Mouse (Mus musculus) lung, postnatal 0 days (tissue): Measurements from ENCODE around the gene Dpy30. TPM values are rescaled to one million over a fixed set of nuclear protein-coding genes. Genes with fewer than 3 reads are reported as not detected.

Experiments used
- ATAC-seq: fragments of 200-750 bp; cut with Nextera tagmentation; 2 replicates; pipeline ENCODE4 v1.8.0; 2017; ENCODE audit warnings: moderate library complexity
- DNase-seq: peaks from one replicate; pipeline ENCODE4 v3.0.0-alpha.2; 2016; ENCODE audit warnings: low spot score
- H3K27ac ChIP-seq: fragments of 300-500 bp; sonication (generic); 2 replicates; pipeline ENCODE4 v1.5.1; 2014; ENCODE audit warnings: antibody characterized with exemption, mild to moderate bottlenecking, low read length, mixed read lengths
- H3K27me3 ChIP-seq: fragments of 300-500 bp; sonication (generic); replicated peaks from 2 replicates; pipeline ENCODE4 v1.6.1; 2014; ENCODE audit warnings: low read length, mixed read lengths; ENCODE audit not compliant: insufficient read depth
- H3K36me3 ChIP-seq: fragments of 300-500 bp; sonication (generic); 2 replicates; pipeline ENCODE4 v1.6.1; 2014; ENCODE audit warnings: low read length, mixed read lengths; ENCODE audit not compliant: insufficient read depth
- H3K4me1 ChIP-seq: fragments of 300-500 bp; sonication (generic); 2 replicates; pipeline ENCODE4 v1.6.1; 2014; ENCODE audit warnings: antibody characterized with exemption, low read depth, low read length, mixed read lengths; ENCODE audit not compliant: insufficient read depth
- H3K4me2 ChIP-seq: fragments of 300-500 bp; sonication (generic); replicated peaks from 2 replicates; pipeline ENCODE4 v1.6.1; 2014; ENCODE audit warnings: low read depth, mild to moderate bottlenecking, low read length, moderate library complexity, mixed read lengths
- H3K4me3 ChIP-seq: fragments of 300-500 bp; sonication (generic); 2 replicates; pipeline ENCODE4 v1.5.1; 2014; ENCODE audit warnings: low read depth, low read length
- H3K9ac ChIP-seq: fragments of 300-500 bp; sonication (generic); replicated peaks from 2 replicates; pipeline ENCODE4 v1.6.1; 2014; ENCODE audit warnings: low read depth, mild to moderate bottlenecking
- H3K9me3 ChIP-seq: fragments of 300-500 bp; sonication (generic); 2 replicates; pipeline ENCODE4 v1.6.1; 2016; ENCODE audit warnings: low read length, mixed read lengths
- CTCF ChIP-seq: IDR thresholded peaks from 2 replicates; pipeline ENCODE4 v1.5.1; 2016; ENCODE audit warnings: antibody characterized with exemption, mild to moderate bottlenecking
- EP300 ChIP-seq: IDR thresholded peaks from 2 replicates; pipeline ENCODE4 v1.6.1; 2016; ENCODE audit warnings: antibody characterized with exemption, mild to moderate bottlenecking, control low read depth
- WGBS: fragments of 180-500 bp; shearing (Covaris S2); extraction: QIAGEN DNeasy Blood & Tissue Kit; methylation state at CpG from one replicate; pipeline ENCODE4 v1.1.7; 2014; 5-methylcytosine and 5-hydroxymethylcytosine counted together
- polyA plus RNA-seq: library from polyadenylated mRNA; unstranded; fragments of >200 nt; fragmentation: Nextera tagmentation; extraction: Ambion mirVana; gene quantifications from 2 replicates; pipeline ENCODE4 v1.2.1, GENCODE M21; 2015

Dpy30 gene
- polyA plus RNA-seq, 1 experiment from 2014 or later = 165 TPM

GRCm38 (mm10) chr17:74278966-74279869 lies 44.5 kb downstream of the Dpy30 start:
- Histone ChIP-seq H3K4me3 (no peak overlapping the region), H3K36me3 (0 out of 2 replicates have a peak, but pooled peaks cover 4% of the 10 kb centered on the region), H3K4me2 (no peak overlapping the region), H3K9me3 (no peaks in the 10 kb centered on the region), H3K27me3 (no peaks in the 10 kb centered on the region), H3K9ac (no peak overlapping the region), H3K4me1 (no peaks in the 10 kb centered on the region), H3K27ac (no peak overlapping the region)
- 93% methylated on average over 8 of the region's 8 CpGs for WGBS
- ATAC-seq (no peak), DNase-seq (no peak)
- TF ChIP-seq CTCF (no peak), EP300 (no peak)

GRCm38 (mm10) chr17:74274471-74274870 lies 49.3 kb downstream of the Dpy30 start:
- Histone ChIP-seq H3K4me1 (no peaks in the 10 kb centered on the region), H3K9ac (no peak overlapping the region), H3K4me2 (no peak overlapping the region), H3K27me3 (no peaks in the 10 kb centered on the region), H3K9me3 (no peaks in the 10 kb centered on the region), H3K4me3 (no peak overlapping the region), H3K36me3 (no peaks in the 10 kb centered on the region), H3K27ac (no peak overlapping the region)
- ATAC-seq = no peak
- no peak for DNase-seq
- WGBS = 41% methylated on average over 3 of the region's 3 CpGs
- TF ChIP-seq EP300 (no peak), CTCF (no peak)

GRCm38 (mm10) chr17:74272683-74273205 lies 51.0 kb downstream of the Dpy30 start:
- 75% methylated on average over 16 of the region's 16 CpGs for WGBS
- 0 out of 2 replicates have a peak, but pooled peaks have one; percentile 23 for ATAC-seq
- Histone ChIP-seq H3K27me3 (no peaks in the 10 kb centered on the region), H3K4me1 (no peaks in the 10 kb centered on the region), H3K4me3 (no peak overlapping the region), H3K9ac (no peak overlapping the region), H3K27ac (no peak overlapping the region), H3K4me2 (no peak overlapping the region), H3K36me3 (no peaks in the 10 kb centered on the region), H3K9me3 (no peaks in the 10 kb centered on the region)
- DNase-seq = no peak
- TF ChIP-seq CTCF (no peak), EP300 (no peak)

- H3K9ac ChIP-seq = no peak overlapping the region
- no peaks in the 10 kb centered on the region for H3K9me3 ChIP-seq
- no peak for TF ChIP-seq CTCF
- no peak for TF ChIP-seq EP300
- H3K4me3 ChIP-seq = no peak overlapping the region
- H3K27ac ChIP-seq = no peak overlapping the region
- no peaks in the 10 kb centered on the region for H3K27me3 ChIP-seq
- H3K4me2 ChIP-seq = no peak overlapping the region
- no peaks in the 10 kb centered on the region for H3K36me3 ChIP-seq
- WGBS = 86% methylated on average over 3 of the region's 3 CpGs
- DNase-seq (no peak), ATAC-seq (no peak)
- H3K4me1 ChIP-seq = no peaks in the 10 kb centered on the region
Measured at GRCm38 (mm10) chr17:74271541-74272268, 52.0 kb downstream of the Dpy30 start.

- H3K9me3 ChIP-seq = no peaks in the 10 kb centered on the region
- no peak for ATAC-seq
Measured at GRCm38 (mm10) chr17:74270205-74270604, 53.5 kb downstream of the Dpy30 start.

More at GRCm38 (mm10) chr17:74270205-74270604, 53.5 kb downstream of the Dpy30 start:
- no peak overlapping the region for H3K9ac ChIP-seq
- WGBS = 59% methylated on average over 2 of the region's 2 CpGs
- no peaks in the 10 kb centered on the region for H3K27me3 ChIP-seq
- no peak overlapping the region for H3K4me2 ChIP-seq
- H3K36me3 ChIP-seq = no peaks in the 10 kb centered on the region
- H3K4me1 ChIP-seq = peaks cover under 1% of the 10 kb centered on the region; the same call in 1 of the 2 replicates
- DNase-seq = no peak
- H3K27ac ChIP-seq = no peak overlapping the region
- no peak overlapping the region for H3K4me3 ChIP-seq
- no peak for TF ChIP-seq EP300
- TF ChIP-seq CTCF = no peak
